Mouse (Mus musculus) adrenal gland, postnatal 36 days (tissue): ENCODE measurements at regions not wholly inside any gene's neighbourhood (a gene's known extent, or its start where the extent isn't known, plus 50 kb on each side); places are given as distances from the start of the nearest gene placed in this dataset.

Experiments
- DNase-seq, 2 experiments: peaks; one replicate each; pipeline ENCODE4 v3.0.0; 2021; ENCODE audit warnings: mixed read lengths in 1 of 2

GRCm38 (mm10) chr13:4662336-4663101, 53.5 kb upstream of the Akr1e1 start:
- DNase-seq, result peak; percentile 20 to 61
